Mouse (Mus musculus) heart, embryonic 11.5 days (tissue): ENCODE results near the gene Notch1. TPM values are rescaled to one million over a fixed set of nuclear protein-coding genes. Genes with fewer than 3 reads are reported as not detected.
A peak's percentile ranks its signal among the peaks of the same experiment; 100 is the strongest.

Experiments
- ATAC-seq: fragments of 200-750 bp; cut with Nextera tagmentation; replicated peaks from 2 replicates; pipeline ENCODE4 v1.8.0; 2017; ENCODE audit warnings: moderate library complexity; ENCODE audit not compliant: insufficient number of reproducible peaks, low FRiP score, low TSS enrichment
- H3K27ac ChIP-seq: fragments of 300-500 bp; sonication (generic); 2 replicates; pipeline ENCODE4 v1.5.1; 2014; ENCODE audit warnings: mild to moderate bottlenecking, low read depth, low read length
- H3K27me3 ChIP-seq: fragments of 300-500 bp; sonication (generic); 2 replicates; pipeline ENCODE4 v1.6.1; 2014; ENCODE audit warnings: mild to moderate bottlenecking, low read length, mixed read lengths; ENCODE audit not compliant: control insufficient read depth, insufficient read depth
- H3K36me3 ChIP-seq: fragments of 300-500 bp; sonication (generic); 2 replicates; pipeline ENCODE4 v1.6.1; 2014; ENCODE audit warnings: mild to moderate bottlenecking, low read length, moderate library complexity, mixed read lengths; ENCODE audit not compliant: control insufficient read depth, insufficient read depth
- H3K4me1 ChIP-seq: fragments of 300-500 bp; sonication (generic); 2 replicates; pipeline ENCODE4 v1.6.1; 2014; ENCODE audit warnings: low read length; ENCODE audit not compliant: control insufficient read depth, insufficient read depth
- H3K4me2 ChIP-seq: fragments of 300-500 bp; sonication (generic); 2 replicates; pipeline ENCODE4 v1.6.1; 2014; ENCODE audit warnings: mild to moderate bottlenecking, moderate library complexity
- H3K4me3 ChIP-seq: fragments of 300-500 bp; sonication (generic); 2 replicates; pipeline ENCODE4 v1.5.1; 2014; ENCODE audit warnings: low read depth, low read length
- H3K9ac ChIP-seq: fragments of 300-500 bp; sonication (generic); 2 replicates; pipeline ENCODE4 v1.6.1; 2014; ENCODE audit warnings: mild to moderate bottlenecking, low read depth, low read length, moderate library complexity
- H3K9me3 ChIP-seq: fragments of 300-500 bp; sonication (generic); replicated peaks from 2 replicates; pipeline ENCODE4 v1.6.1; 2016; ENCODE audit warnings: low read length; ENCODE audit not compliant: control insufficient read depth
- WGBS: fragments of 180-500 bp; shearing (Covaris S2); extraction: QIAGEN DNeasy Blood & Tissue Kit; methylation state at CpG from one replicate; pipeline ENCODE4 v1.1.7; 2014; ENCODE audit not compliant: insufficient replicate concordance; 5-methylcytosine and 5-hydroxymethylcytosine counted together
- polyA plus RNA-seq: library from polyadenylated mRNA; unstranded; fragments of >200 nt; fragmentation: Nextera tagmentation; extraction: Ambion mirVana; gene quantifications from 2 replicates; pipeline ENCODE4 v1.2.1, GENCODE M21; 2014

The Notch1 gene
- polyA plus RNA-seq, 1 experiment from 2014 or later = 23.5 TPM

DNA sequence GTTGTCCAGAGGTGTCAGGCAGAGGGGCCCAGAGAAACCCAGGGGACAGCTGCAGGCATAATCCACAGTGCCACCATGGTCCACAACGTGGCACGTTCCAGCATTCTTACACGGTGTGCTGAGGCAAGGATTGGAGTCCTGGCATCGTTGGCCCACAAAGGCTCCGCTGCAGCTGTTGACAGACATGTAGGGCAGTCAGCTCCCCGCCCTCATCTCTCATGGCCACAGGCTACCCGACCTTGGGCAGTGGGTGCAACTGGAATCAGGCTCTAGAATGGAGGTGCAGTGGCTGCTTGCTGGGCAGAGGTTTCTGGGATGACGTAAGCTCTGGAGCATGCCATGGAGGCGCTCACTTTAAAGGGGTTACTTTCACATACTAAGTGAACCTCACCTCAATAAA lies 31.2 kb downstream of the Notch1 start:
- Histone ChIP-seq H3K27me3 (no peaks in the 10 kb centered on the region), H3K4me3 (no peak overlapping the region), H3K9me3 (no peaks in the 10 kb centered on the region), H3K4me2 (no peak overlapping the region), H3K4me1 (peaks cover 50% of the 10 kb centered on the region), H3K36me3 (peaks cover 3% of the 10 kb centered on the region; the same call in 1 of the 2 replicates), H3K27ac (no peak overlapping the region; the same call in 1 of the 2 replicates), H3K9ac (no peak overlapping the region)
- 75% methylated on average over 9 of the region's 9 CpGs for WGBS
- no peak for ATAC-seq

DNA sequence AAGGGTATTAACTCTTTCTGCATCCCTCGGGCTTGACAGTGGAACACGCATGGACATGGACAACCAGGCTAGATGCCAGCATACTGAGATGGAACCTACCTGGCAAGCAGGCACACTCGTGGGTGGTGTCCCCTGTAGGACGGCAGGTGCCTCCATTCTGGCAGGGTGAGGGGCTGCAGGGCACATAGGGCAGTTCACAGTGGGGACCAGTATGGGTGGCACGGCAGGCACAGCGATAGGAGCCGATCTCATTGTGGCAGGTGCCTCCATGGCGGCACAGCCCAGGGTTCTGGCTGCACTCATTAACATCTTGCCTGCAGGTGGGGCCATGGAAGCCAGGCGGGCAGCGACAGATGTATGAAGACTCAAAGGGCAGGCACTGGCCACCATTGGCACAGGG lies 32.3 kb downstream of the Notch1 start:
- Histone ChIP-seq H3K27ac (no peak overlapping the region; the same call in 1 of the 2 replicates), H3K36me3 (peaks cover 8% of the 10 kb centered on the region; the same call in 1 of the 2 replicates), H3K9me3 (no peaks in the 10 kb centered on the region), H3K9ac (no peak overlapping the region), H3K4me2 (no peak overlapping the region), H3K27me3 (no peaks in the 10 kb centered on the region), H3K4me3 (no peak overlapping the region), H3K4me1 (peaks cover 43% of the 10 kb centered on the region)
- no peak for ATAC-seq
- 91% methylated on average over 10 of the region's 10 CpGs for WGBS

DNA sequence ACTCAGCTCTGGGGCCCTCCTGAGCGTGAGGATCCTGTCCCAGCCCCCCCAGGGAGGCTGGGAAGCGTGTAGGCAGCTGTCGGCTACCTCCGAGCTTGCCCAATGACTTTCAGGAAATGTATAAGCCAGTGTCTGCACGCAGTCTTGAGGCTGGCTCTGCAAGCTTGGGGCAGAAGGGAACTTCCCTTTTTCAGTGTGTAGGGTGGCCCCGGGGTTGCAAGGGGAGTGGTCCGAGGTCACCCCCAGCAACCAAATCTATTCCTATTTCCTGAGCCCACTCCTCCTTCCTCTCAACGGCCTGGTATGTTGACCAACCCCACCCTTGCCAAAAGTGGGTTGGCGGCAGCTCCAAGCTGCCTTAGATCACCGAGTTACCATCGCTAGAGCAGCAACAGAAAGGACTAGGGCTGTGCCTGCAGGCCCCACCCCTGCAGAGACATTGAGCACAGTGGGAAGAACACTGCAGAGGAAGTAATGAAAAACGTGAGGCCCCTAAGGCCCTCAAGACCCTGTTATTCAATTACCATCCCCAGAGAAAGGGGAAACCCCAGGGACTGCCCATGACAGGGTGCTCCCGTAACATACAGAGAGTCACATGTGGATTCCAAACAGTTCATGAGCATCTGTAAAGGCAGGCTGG lies 33.1 kb downstream of the Notch1 start:
- Histone ChIP-seq H3K9me3 (no peaks in the 10 kb centered on the region), H3K4me3 (no peak overlapping the region), H3K36me3 (peaks cover 14% of the 10 kb centered on the region), H3K9ac (no peak overlapping the region), H3K4me2 (no peak overlapping the region), H3K27ac (peak overlapping the region; percentile 50; the same call in 1 of the 2 replicates), H3K4me1 (peaks cover 36% of the 10 kb centered on the region), H3K27me3 (no peaks in the 10 kb centered on the region)
- ATAC-seq = no peak
- 48% methylated on average over 13 of the region's 13 CpGs for WGBS

DNA sequence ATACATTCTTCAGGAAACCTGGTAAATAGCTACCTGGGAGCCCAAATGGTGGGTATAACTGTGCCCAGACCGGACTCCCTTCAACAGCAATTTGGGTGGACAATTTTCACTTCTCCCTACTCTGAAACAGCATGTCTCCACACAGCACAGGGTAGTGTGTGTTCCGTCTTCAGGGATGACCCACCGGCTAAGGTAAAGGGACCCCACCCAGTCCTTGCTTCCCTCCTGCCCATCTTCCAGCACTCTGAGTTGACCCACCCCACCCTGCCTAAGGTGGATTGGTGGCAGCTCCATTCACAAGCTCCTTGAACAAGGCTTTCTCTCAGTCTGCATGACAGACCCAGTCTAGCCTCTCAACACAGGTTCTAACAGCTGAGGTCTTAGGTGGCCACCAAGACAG lies 33.6 kb downstream of the Notch1 start:
- Histone ChIP-seq H3K4me2 (no peak overlapping the region), H3K36me3 (peaks cover 16% of the 10 kb centered on the region), H3K4me1 (peaks cover 31% of the 10 kb centered on the region), H3K27ac (peak overlapping the region; percentile 50; the same call in 1 of the 2 replicates), H3K9ac (no peak overlapping the region; the same call in 1 of the 2 replicates), H3K9me3 (no peaks in the 10 kb centered on the region), H3K27me3 (no peaks in the 10 kb centered on the region), H3K4me3 (no peak overlapping the region)
- WGBS = 84% methylated on average over 3 of the region's 3 CpGs
- no peak for ATAC-seq

DNA sequence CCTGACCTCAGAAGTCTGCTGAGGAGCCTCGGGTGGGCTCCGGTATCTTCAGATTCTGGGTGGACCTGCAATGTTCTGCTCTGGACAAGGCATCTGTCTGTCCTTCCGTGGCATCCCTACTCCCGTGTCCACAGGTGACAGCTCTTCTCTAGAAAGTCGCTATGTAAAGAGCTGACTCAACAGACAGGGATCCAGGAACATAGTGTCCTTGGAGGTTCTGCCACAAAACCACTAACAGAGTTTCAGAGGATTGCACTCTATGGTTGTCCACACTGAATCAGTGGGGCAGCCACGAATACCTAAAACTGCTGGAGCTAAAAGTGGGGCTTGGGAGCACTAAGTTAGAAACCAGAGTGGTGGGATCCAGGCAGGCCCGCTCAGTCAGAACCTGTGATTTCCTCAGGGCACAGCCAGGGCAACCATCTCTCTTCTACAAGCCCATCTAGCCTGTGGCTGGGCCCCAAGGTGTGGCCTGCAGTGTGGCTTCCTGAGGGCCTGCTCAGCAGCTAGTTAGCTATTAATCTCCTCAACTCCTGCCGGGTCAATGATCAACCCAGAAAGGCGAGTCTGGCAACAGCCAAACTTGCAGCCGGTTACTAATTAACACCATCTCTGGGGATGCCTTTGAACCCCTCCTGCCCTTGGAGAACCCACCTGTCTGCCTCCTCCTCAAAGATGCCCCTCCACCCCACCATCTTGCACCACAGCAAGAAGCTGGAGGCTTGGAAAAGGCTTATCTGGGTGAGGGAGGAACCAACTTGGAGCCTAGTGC lies 34.6 kb downstream of the Notch1 start:
- Histone ChIP-seq H3K9me3 (no peaks in the 10 kb centered on the region), H3K4me1 (peaks cover 22% of the 10 kb centered on the region), H3K27me3 (no peaks in the 10 kb centered on the region), H3K4me3 (no peak overlapping the region), H3K36me3 (peaks cover 16% of the 10 kb centered on the region), H3K9ac (no peak overlapping the region), H3K4me2 (no peak overlapping the region), H3K27ac (no peak overlapping the region)
- ATAC-seq = no peak
- WGBS = 64% methylated on average over 10 of the region's 10 CpGs

DNA sequence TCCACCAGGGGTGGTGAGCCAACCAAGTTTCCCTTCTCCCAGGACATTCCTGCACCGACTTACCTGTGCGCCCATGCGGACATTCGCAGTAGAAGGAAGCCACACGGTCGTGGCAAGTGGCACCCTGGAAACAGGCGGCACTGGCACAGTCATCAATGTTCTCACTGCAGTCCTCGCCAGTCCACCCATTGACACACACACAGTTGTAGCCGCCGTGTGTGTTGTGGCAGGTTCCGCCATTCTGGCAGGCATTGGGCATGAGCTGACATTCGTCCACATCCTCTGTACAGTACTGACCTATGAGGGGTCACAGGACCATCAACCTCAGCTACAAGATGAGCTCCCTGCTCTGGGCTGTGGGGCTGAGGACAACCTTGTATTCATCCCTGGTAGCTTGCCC lies 35.6 kb downstream of the Notch1 start:
- no peak overlapping the region for H3K4me3 ChIP-seq
- H3K27me3 ChIP-seq = no peaks in the 10 kb centered on the region
- no peak overlapping the region for H3K27ac ChIP-seq
- no peak for ATAC-seq
- no peaks in the 10 kb centered on the region for H3K9me3 ChIP-seq
- H3K4me1 ChIP-seq = peaks cover 15% of the 10 kb centered on the region
- H3K4me2 ChIP-seq = no peak overlapping the region
- 83% methylated on average over 12 of the region's 12 CpGs for WGBS
- H3K9ac ChIP-seq = no peak overlapping the region
- peaks cover 16% of the 10 kb centered on the region for H3K36me3 ChIP-seq

DNA sequence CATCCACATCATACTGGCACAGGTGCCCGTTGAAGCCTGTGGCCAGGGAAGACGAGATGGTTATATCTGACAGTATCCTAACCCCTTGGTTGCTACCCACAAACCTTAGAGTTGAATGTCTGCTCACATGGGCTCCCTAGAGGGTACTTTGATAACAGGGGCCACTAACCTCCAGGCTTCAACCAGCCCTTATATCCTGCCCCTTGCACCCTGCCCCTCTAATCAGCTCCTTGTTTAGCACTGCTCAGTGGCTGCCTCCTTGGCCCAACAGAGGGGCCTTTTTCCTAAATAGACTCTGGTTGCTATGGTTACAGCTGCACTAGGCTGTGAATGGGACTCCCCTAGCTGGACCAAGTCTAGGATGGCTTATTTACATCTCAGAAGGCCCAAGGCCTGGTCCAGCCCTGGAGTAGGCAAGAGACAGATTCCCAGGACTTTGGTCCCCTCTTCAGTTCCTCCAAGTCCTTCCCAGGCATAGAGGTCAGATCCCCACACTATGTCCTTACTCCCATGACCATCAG lies 37.7 kb downstream of the Notch1 start:
- Histone ChIP-seq H3K36me3 (peaks cover 14% of the 10 kb centered on the region), H3K27me3 (no peaks in the 10 kb centered on the region), H3K4me2 (no peak overlapping the region), H3K9me3 (no peaks in the 10 kb centered on the region), H3K27ac (0 out of 2 replicates have a peak overlapping the region, but pooled peaks have one; percentile 29), H3K4me1 (peaks cover 24% of the 10 kb centered on the region), H3K4me3 (no peak overlapping the region), H3K9ac (no peak overlapping the region)
- ATAC-seq = no peak
- WGBS = 74% methylated on average over 2 of the region's 2 CpGs

DNA sequence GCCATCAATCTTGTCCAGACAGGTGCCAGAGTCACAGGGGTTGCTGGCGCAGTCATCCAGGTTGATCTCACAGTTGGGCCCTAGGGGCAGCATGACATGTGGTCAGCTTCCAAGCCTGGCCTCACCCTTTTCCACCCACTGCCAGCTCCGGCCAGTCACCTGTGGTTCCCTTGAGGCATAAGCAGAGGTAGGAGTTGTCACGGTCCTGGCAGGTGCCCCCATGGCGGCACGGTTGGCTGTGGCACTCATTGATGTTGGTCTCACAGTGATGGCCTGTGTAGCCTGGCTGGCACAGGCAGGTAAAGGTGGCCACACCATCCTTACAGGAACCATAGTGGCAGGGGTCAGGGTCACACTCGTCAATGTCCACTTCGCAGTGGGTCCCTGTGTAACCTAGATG lies 38.6 kb downstream of the Notch1 start:
- Histone ChIP-seq H3K4me1 (peaks cover 21% of the 10 kb centered on the region), H3K9ac (no peak overlapping the region), H3K4me3 (no peak overlapping the region), H3K4me2 (no peak overlapping the region), H3K9me3 (no peaks in the 10 kb centered on the region), H3K36me3 (peaks cover 15% of the 10 kb centered on the region), H3K27me3 (no peaks in the 10 kb centered on the region), H3K27ac (no peak overlapping the region; the same call in 1 of the 2 replicates)
- ATAC-seq = no peak
- WGBS = 89% methylated on average over 7 of the region's 7 CpGs
